Mouse (Mus musculus): Measurements from ENCODE around the gene Pth2r.

DNA sequence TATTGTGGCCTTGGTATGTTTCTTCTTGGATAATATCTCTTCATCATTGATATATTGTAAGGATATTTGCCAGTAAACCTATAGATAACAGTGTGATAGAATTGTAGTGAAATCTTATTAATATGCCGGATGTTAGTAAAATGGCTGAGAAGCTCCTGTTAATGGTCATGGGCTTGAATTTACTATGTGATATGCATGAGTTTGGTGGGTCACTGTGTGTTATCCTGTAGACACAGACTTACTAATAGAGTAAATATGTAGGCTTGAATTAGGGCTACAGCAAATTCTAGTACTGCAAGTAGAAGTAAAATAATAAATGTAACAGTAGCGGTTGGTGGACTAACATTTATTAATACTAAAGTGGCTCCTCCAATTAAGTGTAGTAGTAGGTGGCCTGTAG lies 139.1 kb downstream of the Pth2r start:
- no peak for TF ChIP-seq CTCF (IDR thresholded peaks at IDR 0.05; ENCODE audit: control insufficient read depth, insufficient read depth, insufficient replicate concordance, low read depth, low read length)
- no peak for TF ChIP-seq POLR2A (IDR thresholded peaks at IDR 0.05; ENCODE audit: control insufficient read depth, low read depth, low read length)
